Mouse (Mus musculus): ENCODE data around the gene Psmd10.

Gene Psmd10

GRCm38 (mm10) chrX:140956272-140956940 is at the start of gene Psmd10, which contains the start of gene Atg4a:
Psmd10 (minus strand) TSS chrX:140956728.
Atg4a (plus strand) TSS chrX:140956907.
- DNase-seq (ENCODE audit: low read depth, low spot score), result peak; percentile 89

- no peak for DNase-seq (ENCODE audit: low read depth, low spot score)
These were observed 42.4 kb upstream of the Psmd10 start for GRCm38 (mm10) chrX:140998885-140999284.

GRCm38 (mm10) chrX:140997912-140998545 is 41.5 kb upstream of the Psmd10 start:
- no peak for DNase-seq (ENCODE audit: low read depth, low spot score)

- no peak for DNase-seq (ENCODE audit: low read depth, low spot score)
These were observed 40.5 kb upstream of the Psmd10 start for GRCm38 (mm10) chrX:140996909-140997516.

GRCm38 (mm10) chrX:140985256-140985655 is 28.7 kb upstream of the Psmd10 start:
- DNase-seq (ENCODE audit: low read depth, low spot score), result no peak

GRCm38 (mm10) chrX:140984795-140985194 is 28.3 kb upstream of the Psmd10 start:
- no peak for DNase-seq (ENCODE audit: low read depth, low spot score)

GRCm38 (mm10) chrX:140983206-140983960 is 26.9 kb upstream of the Psmd10 start:
- no peak for DNase-seq (ENCODE audit: low read depth, low spot score)

GRCm38 (mm10) chrX:140980163-140980562 is 23.6 kb upstream of the Psmd10 start:
- no peak for DNase-seq (ENCODE audit: low read depth, low spot score)

- no peak for DNase-seq (ENCODE audit: low read depth, low spot score)
These were observed 23.0 kb upstream of the Psmd10 start for GRCm38 (mm10) chrX:140979546-140979945.

GRCm38 (mm10) chrX:140978943-140979342 is 22.4 kb upstream of the Psmd10 start:
- DNase-seq (ENCODE audit: low read depth, low spot score), result no peak

- DNase-seq (ENCODE audit: low read depth, low spot score), result no peak
These were observed 431 bp upstream of the Psmd10 start for GRCm38 (mm10) chrX:140956959-140957358.

GRCm38 (mm10) chrX:140953618-140954017 is 2.9 kb downstream of the Psmd10 start:
- no peak for DNase-seq (ENCODE audit: low read depth, low spot score)

GRCm38 (mm10) chrX:140936271-140936670 is 20.3 kb downstream of the Psmd10 start:
- no peak for DNase-seq (ENCODE audit: low read depth, low spot score)

- DNase-seq (ENCODE audit: low read depth, low spot score), result no peak
These were observed 23.3 kb downstream of the Psmd10 start for GRCm38 (mm10) chrX:140933263-140933662.

- no peak for DNase-seq (ENCODE audit: low read depth, low spot score)
These were observed 24.5 kb downstream of the Psmd10 start for GRCm38 (mm10) chrX:140932066-140932465.

GRCm38 (mm10) chrX:140921321-140921720 is 35.2 kb downstream of the Psmd10 start:
- no peak for DNase-seq (ENCODE audit: low read depth, low spot score)

GRCm38 (mm10) chrX:140907360-140907759 is 49.2 kb downstream of the Psmd10 start, which contains the start of gene Vsig1:
Vsig1 (plus strand) TSS chrX:140907608.
- no peak for DNase-seq (ENCODE audit: low read depth, low spot score)

- DNase-seq (ENCODE audit: low read depth, low spot score), result no peak
These were observed 53.0 kb downstream of the Psmd10 start for GRCm38 (mm10) chrX:140903487-140903886.
